Mouse (Mus musculus) gastrocnemius, postnatal 14 days (tissue): Measurements from ENCODE around the gene Rnf25. TPM values are rescaled to one million over a fixed set of nuclear protein-coding genes. Genes with fewer than 3 reads are reported as not detected.

ENCODE experiments used
- DNase-seq: peaks from one replicate; pipeline ENCODE4 v3.0.0; 2021; ENCODE audit warnings: mixed read lengths
- intact Hi-C: fragments of 180-260 bp; cut with DNase I; formaldehyde crosslinking; loops from one replicate; pipeline ENCODE4 v1.15.1; 2025; ENCODE audit warnings: low total_unique reads
- long read RNA-seq, 2 experiments: library from polyadenylated mRNA; stranded (forward); transcript quantifications; one replicate each; pipeline ENCODE4 v2.0.0; 2021
- total RNA-seq, 2 experiments: library from RNA; stranded (reverse); gene quantifications; 2 replicates each; pipeline ENCODE4 v1.2.3; 2021

Rnf25 gene
- 10 to 100 TPM; 14.6 to 16.1 TPM for total RNA-seq
- long read RNA-seq, experiment 1: 0 reads
- long read RNA-seq, experiment 2, partial matches to known transcripts: 0 of 2 reads
- long read RNA-seq, experiment 2, other reads (novel, unspliced or antisense): 0 of 2 reads

DNA sequence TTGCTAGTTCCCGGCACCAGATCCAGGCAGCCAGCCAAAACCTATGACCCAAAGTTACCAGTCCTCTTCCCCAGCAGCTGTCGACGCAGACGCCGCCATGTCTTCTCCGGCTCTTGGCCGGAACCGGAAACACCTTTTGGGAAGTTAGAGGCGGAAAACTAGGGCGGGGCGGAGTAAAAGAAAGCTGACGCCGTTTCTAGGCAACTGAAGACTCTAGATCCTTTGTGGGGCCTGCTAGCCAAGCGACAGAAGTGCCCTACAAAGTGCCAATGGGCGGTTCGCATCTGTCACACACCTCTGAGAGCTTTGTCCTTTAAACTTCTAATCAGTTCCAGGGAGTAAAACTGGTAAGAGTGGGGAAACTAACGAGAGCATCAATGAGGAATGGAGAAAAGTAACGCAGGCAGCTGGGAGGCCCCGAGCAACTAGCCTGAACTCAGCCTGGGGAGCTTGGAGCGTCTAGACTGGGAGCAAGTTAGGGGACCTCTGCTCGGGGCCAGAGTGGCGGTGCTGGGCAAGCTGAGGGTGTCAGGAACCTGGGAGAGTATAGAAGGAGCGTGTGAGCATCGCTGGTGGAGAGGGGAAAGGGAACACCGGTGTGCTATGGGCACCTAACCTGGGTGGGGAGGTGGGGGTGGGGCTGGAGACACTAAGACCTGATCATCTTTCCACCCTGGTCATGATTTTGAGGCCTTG lies at the start of gene Rnf25, which contains the start of gene Stk36:
Gene Rnf25 (minus strand): TSS at position 131 of the 696 bp plus-strand sequence.
Gene Stk36 (plus strand): TSS at position 179 of the 696 bp plus-strand sequence.
- intact Hi-C loops: no loop called here
- DNase-seq: peak; percentile 87

- DNase-seq: no peak
- intact Hi-C loops: no loop called here
Observed at GRCm38 (mm10) chr1:74643926-74644325, 42.7 kb upstream of the Rnf25 start.

- no peak for DNase-seq
- intact Hi-C loops: no loop called here
Observed at GRCm38 (mm10) chr1:74643524-74643923, 42.3 kb upstream of the Rnf25 start.

GRCm38 (mm10) chr1:74632734-74633133 lies 31.5 kb upstream of the Rnf25 start:
- intact Hi-C loops: no loop called here
- DNase-seq: no peak

DNA sequence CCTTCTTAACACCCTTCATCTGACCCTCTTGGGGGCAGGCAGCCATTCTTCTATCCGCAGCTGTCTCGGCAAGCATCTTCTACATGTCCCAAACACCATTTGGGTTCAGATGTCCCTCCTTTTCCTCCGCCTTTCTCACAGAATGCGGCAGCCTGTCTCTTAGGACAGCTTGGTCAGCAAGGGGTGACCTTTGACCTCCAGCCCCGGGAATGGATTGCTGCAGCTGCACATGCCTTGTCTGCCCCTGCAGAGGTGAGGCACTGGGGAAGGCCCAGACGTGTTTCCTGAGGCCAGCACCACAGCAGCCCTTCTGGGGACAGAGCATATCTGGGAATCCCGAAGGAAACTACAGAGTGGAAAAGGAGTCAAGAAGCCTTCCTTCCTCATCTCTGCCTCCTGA lies 26.8 kb upstream of the Rnf25 start:
- intact Hi-C loops: no loop called here
- DNase-seq: no peak

- no peak for DNase-seq
Observed at GRCm38 (mm10) chr1:74626076-74626475, 24.9 kb upstream of the Rnf25 start.

GRCm38 (mm10) chr1:74624183-74624582 lies 23.0 kb upstream of the Rnf25 start:
- intact Hi-C loops: no loop called here

More at GRCm38 (mm10) chr1:74626076-74626475, 24.9 kb upstream of the Rnf25 start:
- intact Hi-C loops: no loop called here

DNA sequence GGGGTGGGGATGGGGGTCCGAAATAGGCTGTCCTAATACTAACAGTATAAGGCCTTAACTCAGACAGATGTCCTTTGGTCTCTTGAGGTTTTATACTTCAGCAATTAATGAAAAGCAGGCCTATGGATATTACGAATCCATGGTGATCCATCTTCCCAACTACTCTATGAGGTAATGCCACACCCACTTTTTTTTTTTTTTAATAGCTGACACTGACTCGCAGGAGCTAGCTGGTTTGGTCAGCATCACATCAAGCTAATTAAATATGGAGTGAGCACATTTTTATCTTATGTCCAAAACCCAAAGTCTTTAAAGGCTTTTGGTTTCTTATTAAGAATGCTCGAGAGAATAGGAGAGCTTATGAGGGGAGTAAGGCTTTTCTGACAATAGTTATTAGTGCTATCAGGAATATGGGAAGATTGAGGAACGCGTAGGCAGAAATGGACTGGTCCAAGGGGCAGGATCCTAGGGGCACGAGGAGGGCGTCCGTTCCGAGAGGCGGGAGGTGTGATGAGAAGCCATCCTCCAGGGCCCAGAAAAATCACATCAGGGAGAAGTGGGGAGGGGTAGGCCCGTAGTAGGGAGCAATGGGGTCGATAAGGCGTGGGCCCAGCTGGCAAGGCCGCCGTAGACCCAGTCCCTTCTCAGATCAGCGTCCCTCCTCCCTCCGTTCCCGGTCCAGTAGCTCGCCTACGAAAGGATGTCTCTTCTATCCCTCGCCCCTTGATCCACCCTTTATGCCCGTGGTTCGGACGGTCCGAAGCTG lies 513 bp downstream of the Rnf25 start:
- intact Hi-C loops: no loop called here
- no peak for DNase-seq

More at GRCm38 (mm10) chr1:74624183-74624582, 23.0 kb upstream of the Rnf25 start:
- DNase-seq: no peak

DNA sequence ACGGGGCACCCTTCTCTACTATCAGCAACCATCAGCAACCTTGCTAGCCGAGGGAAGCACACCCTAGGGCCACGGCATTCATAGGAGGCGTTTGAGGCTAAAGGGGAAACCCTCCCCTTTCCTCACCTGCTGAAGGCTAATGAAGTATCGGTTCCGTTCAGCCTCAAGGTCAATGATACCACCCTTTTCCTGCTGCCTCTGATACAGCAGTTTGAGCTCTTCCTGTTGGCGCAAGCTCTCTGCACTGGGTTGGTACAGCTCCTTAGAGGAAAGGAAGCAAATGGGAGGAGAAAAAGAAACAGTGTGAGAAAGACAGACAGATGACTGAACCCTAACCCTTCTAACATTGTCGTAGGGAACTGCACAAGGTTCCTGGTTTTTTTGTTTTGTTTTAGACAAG lies 6.8 kb downstream of the Rnf25 start:
- intact Hi-C loops: loop anchor here (10.0 kb wide), 1 partner anchor 90 kb away; the partner anchor contains the start of gene Cnot9
- DNase-seq: no peak

DNA sequence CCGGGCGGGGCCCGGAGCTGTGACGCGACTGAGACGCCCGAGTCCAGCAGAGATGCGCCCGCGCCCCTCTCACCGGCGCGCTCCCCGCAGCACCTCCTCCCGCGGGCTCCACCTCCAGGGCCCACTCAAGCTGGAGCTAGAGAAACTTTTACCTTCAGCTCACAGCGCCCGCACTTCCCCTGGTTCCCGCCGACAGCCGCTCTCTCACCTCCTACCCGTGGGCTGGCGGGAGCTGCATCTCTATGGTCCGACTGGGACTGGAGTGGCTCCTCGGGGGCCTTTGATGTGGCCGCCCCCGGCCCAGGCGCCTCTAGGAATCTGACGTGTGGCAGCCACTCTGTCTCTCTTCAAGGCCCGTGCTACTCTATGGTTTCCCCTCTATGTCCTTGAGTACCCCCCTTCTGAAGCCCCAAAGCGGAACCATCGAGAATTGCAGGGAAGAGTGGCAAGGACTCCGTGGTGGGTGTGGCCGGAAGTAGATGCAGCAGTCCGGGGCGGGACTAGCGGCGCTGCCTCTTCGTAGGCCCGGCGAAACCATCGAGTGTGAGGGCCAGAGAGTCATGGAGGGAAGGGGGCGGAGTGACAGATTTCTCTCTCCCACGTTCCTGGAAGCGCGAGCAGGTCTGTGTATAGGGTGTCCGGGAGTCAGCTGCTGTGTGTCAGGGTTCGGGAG lies 13.3 kb downstream of the Rnf25 start, which contains the start of the genes Zfp142 and Bcs1l:
Gene Zfp142 (minus strand): TSS at position 474 of the 673 bp plus-strand sequence.
Gene Bcs1l (plus strand): TSS at position 517 of the 673 bp plus-strand sequence.
- DNase-seq: peak; percentile 99
- intact Hi-C loops: no loop called here

DNA sequence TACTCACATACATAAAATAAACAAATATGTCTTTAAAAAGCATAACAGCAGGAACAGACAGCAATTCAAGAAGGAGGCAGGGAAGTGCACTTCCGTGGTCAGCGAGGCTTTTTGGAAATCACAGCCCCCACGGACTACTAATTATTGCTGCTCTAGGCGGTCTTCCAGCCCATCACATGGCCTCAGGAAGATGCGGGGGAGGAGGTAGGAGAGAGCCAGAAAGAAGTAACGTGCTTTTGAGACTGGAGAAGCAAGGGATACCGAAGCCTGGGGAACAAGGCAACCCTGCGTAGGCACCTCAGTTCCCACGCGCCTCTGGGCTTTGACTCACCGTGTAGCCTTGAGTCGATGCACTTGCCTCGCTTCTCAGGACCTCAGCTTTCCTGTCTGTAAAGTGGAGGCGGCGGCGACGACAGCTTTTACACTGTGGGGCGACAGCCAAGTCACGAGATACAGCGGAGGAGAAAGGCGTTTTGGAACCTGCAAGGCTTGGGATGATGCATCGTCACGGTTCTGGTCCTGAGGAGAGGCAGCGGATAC lies 13.9 kb downstream of the Rnf25 start:
- intact Hi-C loops: no loop called here
- peak; percentile 11 for DNase-seq

GRCm38 (mm10) chr1:74584616-74585398 lies 16.4 kb downstream of the Rnf25 start:
- intact Hi-C loops: no loop called here
- peak; percentile 12 for DNase-seq

DNA sequence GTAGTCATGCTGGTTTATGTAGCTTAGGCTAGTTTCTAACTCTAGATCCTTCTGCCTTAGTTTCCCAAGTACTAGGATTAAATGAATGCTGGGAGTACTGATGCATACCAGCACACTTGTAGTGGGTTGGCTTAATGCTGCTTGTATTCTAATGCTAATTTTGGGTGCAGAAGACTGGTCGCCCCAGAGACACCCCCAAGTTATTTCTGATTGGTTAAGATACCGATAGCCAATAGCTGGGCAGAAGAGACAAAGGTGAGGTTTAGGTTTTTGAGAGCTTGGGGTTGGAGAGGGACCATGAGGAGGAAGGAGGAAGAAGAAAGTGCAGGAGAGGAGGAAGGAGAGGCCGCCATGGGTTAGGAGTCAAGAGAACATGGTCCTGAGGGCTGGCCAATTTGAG lies 18.6 kb downstream of the Rnf25 start:
- DNase-seq: no peak
- intact Hi-C loops: no loop called here

GRCm38 (mm10) chr1:74569739-74570719 lies 31.2 kb downstream of the Rnf25 start:
- no peak for DNase-seq

GRCm38 (mm10) chr1:74565834-74566233 lies 35.4 kb downstream of the Rnf25 start:
- intact Hi-C loops: no loop called here

More at GRCm38 (mm10) chr1:74569739-74570719, 31.2 kb downstream of the Rnf25 start:
- intact Hi-C loops: no loop called here

DNA sequence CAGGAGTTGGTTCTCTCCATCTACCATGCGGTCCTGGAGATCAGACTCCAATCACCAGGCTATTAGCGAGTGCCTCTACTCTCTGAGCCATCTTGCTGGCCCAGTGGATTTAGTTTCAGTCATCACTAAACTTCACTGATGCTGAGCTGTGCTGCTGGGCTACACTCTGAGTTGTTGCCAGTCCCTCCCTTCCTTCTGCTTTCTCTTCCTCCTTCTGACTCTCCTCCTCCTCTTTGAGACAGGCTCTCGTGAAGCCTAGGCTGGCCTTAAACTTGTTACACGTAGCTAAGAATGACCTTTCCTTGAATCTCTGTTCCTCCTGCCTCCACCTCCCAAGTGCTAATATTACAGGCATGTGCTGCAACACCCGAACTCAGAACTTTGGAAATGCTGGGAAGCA lies 42.1 kb downstream of the Rnf25 start:
- intact Hi-C loops: no loop called here

More at GRCm38 (mm10) chr1:74565834-74566233, 35.4 kb downstream of the Rnf25 start:
- no peak for DNase-seq

GRCm38 (mm10) chr1:74544184-74544583 lies 57.0 kb downstream of the Rnf25 start, which contains the start of gene Usp37:
Usp37 (minus strand) TSS chr1:74544284.
- DNase-seq: no peak
- intact Hi-C loops: no loop called here

More for the DNA sequence above, 42.1 kb downstream of the Rnf25 start:
- no peak for DNase-seq
